Mouse (Mus musculus): ENCODE measurements around the gene Msln. TPM values are rescaled to one million over a fixed set of nuclear protein-coding genes. Genes with fewer than 3 reads are reported as not detected.

The Msln gene
- polyA plus RNA-seq, 1 experiment: 23.6 TPM

DNA sequence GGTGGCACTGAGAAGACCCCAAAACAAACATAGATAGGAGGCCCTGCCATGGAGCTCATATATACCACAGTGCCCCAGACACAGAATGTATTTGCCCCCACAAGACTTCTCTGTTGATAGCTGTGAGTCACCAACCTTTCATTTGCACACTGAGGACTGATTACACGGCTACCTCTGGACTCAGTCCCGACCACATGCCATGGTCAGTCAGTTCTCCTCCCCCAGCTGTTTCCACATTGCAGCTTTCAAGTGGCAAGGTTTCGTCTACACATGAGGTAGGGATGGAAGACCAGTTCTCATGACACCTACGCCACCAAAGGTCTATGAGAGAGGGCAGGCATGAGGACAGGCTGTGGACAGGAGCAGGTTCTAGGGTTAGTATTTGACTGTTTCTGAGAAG lies 43.0 kb downstream of the Msln start:
- Histone ChIP-seq H3K36me3 (ENCODE audit: control insufficient read depth, insufficient read depth, low read length) (no peaks in the 10 kb centered on the region), H3K27ac (ENCODE audit: control insufficient read depth, insufficient read depth, low read length) (no peak overlapping the region), H3K4me1 (replicated peaks; ENCODE audit: control insufficient read depth, insufficient read depth, low read length) (no peaks in the 10 kb centered on the region), H3K27me3 (ENCODE audit: control insufficient read depth, insufficient read depth, low read length) (peaks cover 2% of the 10 kb centered on the region; the same call in 1 of the 2 replicates), H3K4me3 (ENCODE audit: control insufficient read depth, insufficient read depth, low read length) (no peak overlapping the region)
- no peak for TF ChIP-seq CTCF (IDR thresholded peaks at IDR 0.05; ENCODE audit: borderline replicate concordance, control insufficient read depth, extremely low read depth, insufficient read depth, low read length, poor library complexity)
- no peak for TF ChIP-seq POLR2A (IDR thresholded peaks at IDR 0.05; ENCODE audit: control insufficient read depth, extremely low read depth, insufficient read depth, low read length, poor library complexity)
- WGBS: 78% methylated on average over 4 of the region's 4 CpGs
- DNase-seq: no peak

DNA sequence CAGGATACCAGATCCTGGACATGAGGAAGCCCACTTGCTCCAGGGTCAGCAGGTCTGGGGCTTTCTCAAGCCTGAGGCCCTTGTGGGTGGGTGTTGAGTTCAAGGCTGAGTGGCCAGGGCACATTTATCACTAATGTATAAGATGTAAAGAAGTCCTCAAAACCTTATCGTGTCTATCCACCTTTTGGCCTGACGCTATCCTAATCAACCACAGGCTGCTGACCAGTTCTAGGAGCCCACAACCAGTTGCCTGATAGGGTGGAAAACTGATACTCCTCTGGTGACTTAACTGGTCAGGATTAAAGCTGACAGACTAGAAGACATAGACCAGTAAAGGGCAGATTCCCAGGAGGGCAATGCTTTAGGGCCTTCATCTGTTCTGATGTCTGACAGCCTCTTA lies 44.2 kb downstream of the Msln start:
- 97% methylated on average over 2 of the region's 2 CpGs for WGBS
- H3K27me3 ChIP-seq (ENCODE audit: control insufficient read depth, insufficient read depth, low read length): no peaks in the 10 kb centered on the region

DNA sequence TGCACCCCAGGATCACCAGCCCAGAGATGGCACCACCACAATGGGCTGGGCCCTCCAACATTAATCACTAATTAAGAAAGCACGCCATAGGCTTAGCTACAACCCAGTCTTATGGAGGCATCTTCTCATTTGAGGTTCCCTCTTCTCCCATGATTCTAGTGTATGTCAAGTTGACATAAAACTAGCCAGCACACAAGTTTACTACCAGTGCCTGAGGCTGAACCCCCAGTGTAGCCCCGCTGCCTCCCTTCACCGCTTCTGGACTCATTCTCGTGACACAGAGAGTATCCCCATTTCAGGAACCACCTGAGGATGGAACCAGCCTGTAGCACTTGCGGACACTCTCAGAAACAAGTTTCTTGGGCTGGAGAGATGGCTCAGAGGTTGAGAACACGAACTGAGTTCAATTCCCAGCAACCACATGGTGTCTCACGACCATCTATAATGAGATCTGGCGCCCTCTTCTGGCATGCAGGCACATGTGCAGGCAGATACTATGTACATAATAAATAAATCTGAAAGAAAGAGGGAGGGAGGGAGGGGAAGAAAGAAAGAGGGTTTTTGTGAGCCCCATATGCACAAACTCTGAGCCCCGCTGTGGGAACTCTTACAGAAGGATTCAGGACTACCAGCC lies 53.2 kb downstream of the Msln start:
- WGBS: 57% methylated on average over 9 of the region's 9 CpGs
- no peak for DNase-seq
- Histone ChIP-seq H3K4me3 (ENCODE audit: control insufficient read depth, insufficient read depth, low read length) (no peak overlapping the region), H3K4me1 (replicated peaks; ENCODE audit: control insufficient read depth, insufficient read depth, low read length) (no peaks in the 10 kb centered on the region), H3K27ac (ENCODE audit: control insufficient read depth, insufficient read depth, low read length) (no peak overlapping the region), H3K27me3 (ENCODE audit: control insufficient read depth, insufficient read depth, low read length) (no peaks in the 10 kb centered on the region), H3K36me3 (ENCODE audit: control insufficient read depth, insufficient read depth, low read length) (no peaks in the 10 kb centered on the region)
- TF ChIP-seq CTCF (IDR thresholded peaks at IDR 0.05; ENCODE audit: borderline replicate concordance, control insufficient read depth, extremely low read depth, insufficient read depth, low read length, poor library complexity) (no peak), POLR2A (IDR thresholded peaks at IDR 0.05; ENCODE audit: control insufficient read depth, extremely low read depth, insufficient read depth, low read length, poor library complexity) (no peak)

More for the DNA sequence above, 44.2 kb downstream of the Msln start:
- Histone ChIP-seq H3K36me3 (ENCODE audit: control insufficient read depth, insufficient read depth, low read length) (no peaks in the 10 kb centered on the region), H3K27ac (ENCODE audit: control insufficient read depth, insufficient read depth, low read length) (no peak overlapping the region), H3K4me1 (replicated peaks; ENCODE audit: control insufficient read depth, insufficient read depth, low read length) (no peaks in the 10 kb centered on the region), H3K4me3 (ENCODE audit: control insufficient read depth, insufficient read depth, low read length) (no peak overlapping the region)
- TF ChIP-seq POLR2A (IDR thresholded peaks at IDR 0.05; ENCODE audit: control insufficient read depth, extremely low read depth, insufficient read depth, low read length, poor library complexity) (no peak), CTCF (IDR thresholded peaks at IDR 0.05; ENCODE audit: borderline replicate concordance, control insufficient read depth, extremely low read depth, insufficient read depth, low read length, poor library complexity) (no peak)
- no peak for DNase-seq

Other genes with a start within 250 kb of the Msln start
- 0.94 and 1.0 TPM in 2 replicates for gene Sox8, start 183.7 kb downstream of the Msln start, polyA plus RNA-seq (2012; rRNA removed)
- 25.2 and 25.8 TPM in 2 replicates for gene Lmf1, start 175.3 kb downstream of the Msln start, polyA plus RNA-seq (2012; rRNA removed)
- gene Gng13, start 37.2 kb downstream of the Msln start, polyA plus RNA-seq (2012; rRNA removed): 0.54 and 1.2 TPM in 2 replicates
- 36.7 and 49.5 TPM in 2 replicates for gene Chtf18, start 27.0 kb downstream of the Msln start, polyA plus RNA-seq (2012; rRNA removed)
- gene Rpusd1, start 26.7 kb downstream of the Msln start, polyA plus RNA-seq (2012; rRNA removed): 68.6 and 69.2 TPM in 2 replicates
- gene Mslnl, start 18.3 kb downstream of the Msln start, polyA plus RNA-seq (2012; rRNA removed): 0.68 and 0.69 TPM in 2 replicates
- 29.1 and 33.5 TPM in 2 replicates for gene Narfl, start 19.4 kb upstream of the Msln start, polyA plus RNA-seq (2012; rRNA removed)
- 73.9 and 80.3 TPM in 2 replicates for gene Haghl, start 31.3 kb upstream of the Msln start, polyA plus RNA-seq (2012; rRNA removed)
- 0.27 and 0.48 TPM in 2 replicates for gene Ccdc78, start 32.2 kb upstream of the Msln start, polyA plus RNA-seq (2012; rRNA removed)
- gene Fam173a, start 38.5 kb upstream of the Msln start, polyA plus RNA-seq (2012; rRNA removed): 141 and 162 TPM in 2 replicates
- 1.1 TPM in 1 of 2 replicates, not detected in the other for gene AC134908.4, start 41.3 kb upstream of the Msln start, polyA plus RNA-seq (2012; rRNA removed)
- gene Metrn, start 42.8 kb upstream of the Msln start, polyA plus RNA-seq (2012; rRNA removed): 171 and 243 TPM in 2 replicates
- 0.59 and 0.61 TPM in 2 replicates for gene Fbxl16, start 54.7 kb upstream of the Msln start, polyA plus RNA-seq (2012; rRNA removed)
- gene Wdr24, start 69.2 kb upstream of the Msln start, polyA plus RNA-seq (2012; rRNA removed): 86.3 and 89.1 TPM in 2 replicates
- gene Jmjd8, start 74.5 kb upstream of the Msln start, polyA plus RNA-seq (2012; rRNA removed): 78.1 and 83.2 TPM in 2 replicates
- 162 and 190 TPM in 2 replicates for gene Stub1, start 79.0 kb upstream of the Msln start, polyA plus RNA-seq (2012; rRNA removed)
- gene Rhbdl1, start 82.9 kb upstream of the Msln start, polyA plus RNA-seq (2012; rRNA removed): 20.6 and 29.2 TPM in 2 replicates
- 125 and 126 TPM in 2 replicates for gene Gm20683, start 87.4 kb upstream of the Msln start, polyA plus RNA-seq (2012; rRNA removed)
- 192 and 206 TPM in 2 replicates for gene Rhot2, start 90.5 kb upstream of the Msln start, polyA plus RNA-seq (2012; rRNA removed)
- gene Wdr90, start 107.1 kb upstream of the Msln start, polyA plus RNA-seq (2012; rRNA removed): 107 and 133 TPM in 2 replicates
- gene Mcrip2, start 114.4 kb upstream of the Msln start, polyA plus RNA-seq (2012; rRNA removed): 52.1 and 54.6 TPM in 2 replicates
- gene Mettl26, start 120.7 kb upstream of the Msln start, polyA plus RNA-seq (2012; rRNA removed): 77.3 and 82.3 TPM in 2 replicates
- gene Wfikkn1, start 126.5 kb upstream of the Msln start, polyA plus RNA-seq (2012; rRNA removed): 2.9 and 3.7 TPM in 2 replicates
- 43.5 and 57.6 TPM in 2 replicates for gene Rab40c, start 165.3 kb upstream of the Msln start, polyA plus RNA-seq (2012; rRNA removed)
- 133 and 134 TPM in 2 replicates for gene Pigq, start 190.6 kb upstream of the Msln start, polyA plus RNA-seq (2012; rRNA removed)
- 0.51 and 0.62 TPM in 2 replicates for gene Nhlrc4, start 190.6 kb upstream of the Msln start, polyA plus RNA-seq (2012; rRNA removed)
- 0.06 and 0.19 TPM in 2 replicates for gene A930017K11Rik, start 198.2 kb upstream of the Msln start, polyA plus RNA-seq (2012; rRNA removed)
- gene Capn15, start 231.4 kb upstream of the Msln start, polyA plus RNA-seq (2012; rRNA removed): 80.7 and 82.6 TPM in 2 replicates